Mouse (Mus musculus) embryonic facial prominence, embryonic 13.5 days (tissue): ENCODE measurements around the gene Tcp11x2. TPM values are rescaled to one million over a fixed set of nuclear protein-coding genes. Genes with fewer than 3 reads are reported as not detected.

ENCODE experiments used
- ATAC-seq: fragments of 200-750 bp; cut with Nextera tagmentation; 2 replicates; pipeline ENCODE4 v1.8.0; 2017; ENCODE audit warnings: low read depth; ENCODE audit not compliant: insufficient number of reproducible peaks, insufficient read depth, low FRiP score, low TSS enrichment
- H3K27ac ChIP-seq: fragments of 300-500 bp; sonication (generic); 2 replicates; pipeline ENCODE4 v1.5.1; 2015; ENCODE audit warnings: moderate library complexity, mild to moderate bottlenecking, inconsistent platforms
- H3K27me3 ChIP-seq: fragments of 300-500 bp; sonication (generic); 2 replicates; pipeline ENCODE4 v1.6.1; 2015; ENCODE audit warnings: mild to moderate bottlenecking, inconsistent platforms
- H3K36me3 ChIP-seq: fragments of 300-500 bp; sonication (generic); 2 replicates; pipeline ENCODE4 v1.6.1; 2015; ENCODE audit warnings: mild to moderate bottlenecking, inconsistent platforms
- H3K4me1 ChIP-seq: fragments of 300-500 bp; sonication (generic); 2 replicates; pipeline ENCODE4 v1.6.1; 2015; ENCODE audit warnings: inconsistent platforms
- H3K4me2 ChIP-seq: fragments of 300-500 bp; sonication (generic); 2 replicates; pipeline ENCODE4 v1.6.1; 2015; ENCODE audit warnings: moderate library complexity, mild to moderate bottlenecking, inconsistent platforms
- H3K4me3 ChIP-seq: fragments of 300-500 bp; sonication (generic); 2 replicates; pipeline ENCODE4 v1.5.1; 2015; ENCODE audit warnings: mild to moderate bottlenecking, inconsistent platforms
- H3K9ac ChIP-seq: fragments of 300-500 bp; sonication (generic); 2 replicates; pipeline ENCODE4 v1.6.1; 2015; ENCODE audit warnings: mild to moderate bottlenecking, inconsistent platforms
- H3K9me3 ChIP-seq: fragments of 300-500 bp; sonication (generic); 2 replicates; pipeline ENCODE4 v1.6.1; 2016; ENCODE audit warnings: inconsistent platforms
- WGBS: fragments of 180-500 bp; shearing (Covaris S2); methylation state at CpG from one replicate; pipeline ENCODE4 v1.1.7; 2015; ENCODE audit warnings: mixed read lengths; 5-methylcytosine and 5-hydroxymethylcytosine counted together
- polyA plus RNA-seq: library from polyadenylated mRNA; unstranded; fragments of >200 nt; fragmentation: Nextera tagmentation; extraction: Ambion mirVana; gene quantifications from 2 replicates; pipeline ENCODE4 v1.2.1, GENCODE M21; 2015

The Tcp11x2 gene
- polyA plus RNA-seq, result 0.11 TPM in 1 of 2 replicates, not detected in the other

- Histone ChIP-seq H3K4me3 (no peak within 1 kb of the TSS), H3K27me3 (peaks cover 10% of the 10 kb centered on the region), H3K4me1 (no peaks in the 10 kb centered on the region), H3K27ac (no peak within 1 kb of the TSS), H3K4me2 (no peak within 1 kb of the TSS), H3K36me3 (no peaks in the 10 kb centered on the region), H3K9me3 (no peaks in the 10 kb centered on the region), H3K9ac (no peak within 1 kb of the TSS)
- ATAC-seq, result no peak
- 64% methylated on average over 1 of the region's 1 CpGs for WGBS
These were observed at the start of gene Tcp11x2 for GRCm38 (mm10) chrX:135693633-135694032. Tcp11x2 (minus strand) TSS chrX:135693790.

GRCm38 (mm10) chrX:135743056-135743355 is 49.4 kb upstream of the Tcp11x2 start:
- ATAC-seq, result no peak
- Histone ChIP-seq H3K4me2 (peak overlapping the region; percentile 59), H3K36me3 (no peaks in the 10 kb centered on the region; the same call in 1 of the 2 replicates), H3K9ac (peak overlapping the region; percentile 77), H3K9me3 (no peaks in the 10 kb centered on the region), H3K27me3 (peaks cover 21% of the 10 kb centered on the region), H3K27ac (0 out of 2 replicates have a peak overlapping the region, but pooled peaks have one; percentile 28), H3K4me3 (peak overlapping the region; percentile 60), H3K4me1 (0 out of 2 replicates have a peak, but pooled peaks cover 3% of the 10 kb centered on the region)
- 31% methylated on average over 7 of the region's 7 CpGs for WGBS

- WGBS, result 24% methylated on average over 48 of the region's 48 CpGs
- Histone ChIP-seq H3K27ac (peak within 1 kb of the TSS; percentile 81), H3K36me3 (no peaks in the 10 kb centered on the region; the same call in 1 of the 2 replicates)
These were observed 48.9 kb upstream of the Tcp11x2 start, which contains the start of the genes Armcx5 and Gprasp1 for GRCm38 (mm10) chrX:135742304-135743055. Armcx5 (plus strand) TSS chrX:135742733. Gprasp1 (plus strand) TSS chrX:135742733.

GRCm38 (mm10) chrX:135738730-135739520 is 45.3 kb upstream of the Tcp11x2 start:
- ATAC-seq, result no peak

More at GRCm38 (mm10) chrX:135742304-135743055, 48.9 kb upstream of the Tcp11x2 start, which contains the start of the genes Armcx5 and Gprasp1:
- H3K4me2 ChIP-seq, result peak within 1 kb of the TSS; percentile 59
- 0 out of 2 replicates have a peak, but pooled peaks cover 3% of the 10 kb centered on the region for H3K4me1 ChIP-seq
- H3K9me3 ChIP-seq, result no peaks in the 10 kb centered on the region
- ATAC-seq, result peak; percentile 86
- H3K27me3 ChIP-seq, result peaks cover 18% of the 10 kb centered on the region
- H3K4me3 ChIP-seq, result peak within 1 kb of the TSS; percentile 60
- peak within 1 kb of the TSS; percentile 77 for H3K9ac ChIP-seq

GRCm38 (mm10) chrX:135725161-135725560 is 31.6 kb upstream of the Tcp11x2 start, which contains the start of gene Tmsb15a:
Tmsb15a (minus strand) TSS chrX:135725261.
- Histone ChIP-seq H3K9ac (no peak within 1 kb of the TSS), H3K4me2 (no peak within 1 kb of the TSS), H3K9me3 (no peaks in the 10 kb centered on the region), H3K27me3 (peaks cover 30% of the 10 kb centered on the region), H3K4me3 (no peak within 1 kb of the TSS), H3K36me3 (no peaks in the 10 kb centered on the region), H3K27ac (no peak within 1 kb of the TSS), H3K4me1 (no peaks in the 10 kb centered on the region)
- 79% methylated on average over 10 of the region's 10 CpGs for WGBS
- ATAC-seq, result no peak

More at GRCm38 (mm10) chrX:135738730-135739520, 45.3 kb upstream of the Tcp11x2 start:
- H3K9ac ChIP-seq, result no peak overlapping the region
- H3K36me3 ChIP-seq, result no peaks in the 10 kb centered on the region
- H3K4me1 ChIP-seq, result 0 out of 2 replicates have a peak, but pooled peaks cover 3% of the 10 kb centered on the region
- H3K27me3 ChIP-seq, result peaks cover 25% of the 10 kb centered on the region
- 97% methylated on average over 2 of the region's 2 CpGs for WGBS
- no peak overlapping the region for H3K4me3 ChIP-seq
- no peak overlapping the region for H3K27ac ChIP-seq
- H3K4me2 ChIP-seq, result no peak overlapping the region
- no peaks in the 10 kb centered on the region for H3K9me3 ChIP-seq

GRCm38 (mm10) chrX:135712845-135713244 is 19.3 kb upstream of the Tcp11x2 start:
- Histone ChIP-seq H3K4me1 (no peaks in the 10 kb centered on the region), H3K4me3 (no peak overlapping the region), H3K9me3 (no peaks in the 10 kb centered on the region), H3K27ac (no peak overlapping the region), H3K36me3 (no peaks in the 10 kb centered on the region), H3K4me2 (no peak overlapping the region), H3K27me3 (no peaks in the 10 kb centered on the region; the same call in 1 of the 2 replicates), H3K9ac (no peak overlapping the region)
- no peak for ATAC-seq
- 79% methylated on average over 2 of the region's 2 CpGs for WGBS

GRCm38 (mm10) chrX:135704349-135704748 is 10.8 kb upstream of the Tcp11x2 start:
- Histone ChIP-seq H3K4me1 (no peaks in the 10 kb centered on the region), H3K9ac (no peak overlapping the region), H3K4me2 (no peak overlapping the region), H3K36me3 (no peaks in the 10 kb centered on the region), H3K4me3 (no peak overlapping the region), H3K27me3 (no peaks in the 10 kb centered on the region), H3K27ac (no peak overlapping the region), H3K9me3 (no peaks in the 10 kb centered on the region)
- ATAC-seq, result no peak
- WGBS, result 51% methylated on average over 2 of the region's 2 CpGs

GRCm38 (mm10) chrX:135703111-135703510 is 9.5 kb upstream of the Tcp11x2 start:
- Histone ChIP-seq H3K4me3 (no peak overlapping the region), H3K9me3 (no peaks in the 10 kb centered on the region), H3K27ac (no peak overlapping the region), H3K36me3 (no peaks in the 10 kb centered on the region), H3K9ac (no peak overlapping the region), H3K27me3 (no peaks in the 10 kb centered on the region), H3K4me1 (no peaks in the 10 kb centered on the region), H3K4me2 (no peak overlapping the region)
- WGBS, result 86% methylated on average over 1 of the region's 1 CpGs
- no peak for ATAC-seq

- ATAC-seq, result no peak
- Histone ChIP-seq H3K27ac (no peak overlapping the region), H3K4me2 (no peak overlapping the region), H3K4me3 (no peak overlapping the region), H3K9me3 (no peaks in the 10 kb centered on the region), H3K27me3 (peaks cover 16% of the 10 kb centered on the region), H3K4me1 (no peaks in the 10 kb centered on the region), H3K36me3 (no peaks in the 10 kb centered on the region), H3K9ac (no peak overlapping the region)
- WGBS, result 76% methylated on average over 3 of the region's 3 CpGs
These were observed 5.8 kb downstream of the Tcp11x2 start for GRCm38 (mm10) chrX:135687802-135688201.

GRCm38 (mm10) chrX:135681858-135682257 is 11.7 kb downstream of the Tcp11x2 start:
- ATAC-seq, result no peak
- Histone ChIP-seq H3K4me3 (no peak overlapping the region), H3K9ac (no peak overlapping the region), H3K9me3 (no peaks in the 10 kb centered on the region), H3K27ac (no peak overlapping the region), H3K4me2 (no peak overlapping the region), H3K36me3 (no peaks in the 10 kb centered on the region), H3K27me3 (peaks cover 24% of the 10 kb centered on the region), H3K4me1 (no peaks in the 10 kb centered on the region)
- WGBS, result 74% methylated on average over 2 of the region's 2 CpGs

- Histone ChIP-seq H3K4me2 (no peak overlapping the region), H3K4me1 (no peaks in the 10 kb centered on the region), H3K9me3 (no peaks in the 10 kb centered on the region), H3K9ac (no peak overlapping the region), H3K27ac (no peak overlapping the region), H3K27me3 (no peaks in the 10 kb centered on the region), H3K36me3 (no peaks in the 10 kb centered on the region), H3K4me3 (no peak overlapping the region)
- ATAC-seq, result no peak
- WGBS, result 47% methylated on average over 9 of the region's 9 CpGs
These were observed 41.3 kb downstream of the Tcp11x2 start for GRCm38 (mm10) chrX:135652173-135652772.
